Mouse (Mus musculus): Measurements from ENCODE around the gene Chn2. TPM values are rescaled to one million over a fixed set of nuclear protein-coding genes. Genes with fewer than 3 reads are reported as not detected.
A peak's percentile ranks its signal among the peaks of the same experiment; 100 is the strongest.

Gene Chn2
- polyA plus RNA-seq, 1 experiment from 2014 or later = 5.4 TPM

GRCm38 (mm10) chr6:54297231-54297630, 257.9 kb downstream of the Chn2 start:
- 60% methylated on average over 2 of the region's 2 CpGs for WGBS
- Histone ChIP-seq H3K4me1 (replicated peaks) (no peaks in the 10 kb centered on the region), H3K36me3 (no peaks in the 10 kb centered on the region), H3K9me3 (replicated peaks) (no peaks in the 10 kb centered on the region), H3K27me3 (no peaks in the 10 kb centered on the region), H3K4me3 (no peak overlapping the region), H3K27ac (no peak overlapping the region; the same call in 1 of the 2 replicates), H3K9ac (no peak overlapping the region), H3K4me2 (no peak overlapping the region)
- ATAC-seq (replicated peaks; ENCODE audit: insufficient number of reproducible peaks, insufficient read depth, low FRiP score, low read depth) = no peak

- ATAC-seq (replicated peaks; ENCODE audit: insufficient number of reproducible peaks, insufficient read depth, low FRiP score, low read depth) = peak; percentile 91
- Histone ChIP-seq H3K4me1 (replicated peaks) (no peaks in the 10 kb centered on the region), H3K36me3 (no peaks in the 10 kb centered on the region), H3K27ac (peak overlapping the region; percentile 66), H3K4me3 (no peak overlapping the region), H3K9me3 (replicated peaks) (no peaks in the 10 kb centered on the region), H3K9ac (no peak overlapping the region), H3K27me3 (no peaks in the 10 kb centered on the region), H3K4me2 (no peak overlapping the region)
- WGBS = 67% methylated on average over 2 of the region's 2 CpGs
Observed at GRCm38 (mm10) chr6:54299417-54299816, 260.1 kb downstream of the Chn2 start.

GRCm38 (mm10) chr6:54305777-54306176, 266.4 kb downstream of the Chn2 start:
- Histone ChIP-seq H3K27ac (no peak overlapping the region), H3K9ac (no peak overlapping the region), H3K27me3 (no peaks in the 10 kb centered on the region), H3K4me2 (no peak overlapping the region), H3K4me1 (replicated peaks) (no peaks in the 10 kb centered on the region), H3K9me3 (replicated peaks) (no peaks in the 10 kb centered on the region), H3K36me3 (no peaks in the 10 kb centered on the region), H3K4me3 (no peak overlapping the region)
- 70% methylated on average over 1 of the region's 1 CpGs for WGBS
- ATAC-seq (replicated peaks; ENCODE audit: insufficient number of reproducible peaks, insufficient read depth, low FRiP score, low read depth) = no peak

- Histone ChIP-seq H3K4me3 (no peak overlapping the region), H3K27me3 (no peaks in the 10 kb centered on the region), H3K36me3 (no peaks in the 10 kb centered on the region), H3K4me1 (replicated peaks) (no peaks in the 10 kb centered on the region), H3K27ac (no peak overlapping the region), H3K9me3 (replicated peaks) (no peaks in the 10 kb centered on the region), H3K9ac (no peak overlapping the region), H3K4me2 (no peak overlapping the region)
- 67% methylated on average over 2 of the region's 2 CpGs for WGBS
- no peak for ATAC-seq (replicated peaks; ENCODE audit: insufficient number of reproducible peaks, insufficient read depth, low FRiP score, low read depth)
Observed at GRCm38 (mm10) chr6:54313071-54313470, 273.7 kb downstream of the Chn2 start.

- Histone ChIP-seq H3K9ac (no peak overlapping the region), H3K27me3 (no peaks in the 10 kb centered on the region), H3K4me3 (no peak overlapping the region), H3K4me1 (replicated peaks) (no peaks in the 10 kb centered on the region), H3K36me3 (no peaks in the 10 kb centered on the region), H3K27ac (no peak overlapping the region), H3K4me2 (no peak overlapping the region), H3K9me3 (replicated peaks) (no peaks in the 10 kb centered on the region)
- WGBS = 82% methylated on average over 9 of the region's 9 CpGs
- ATAC-seq (replicated peaks; ENCODE audit: insufficient number of reproducible peaks, insufficient read depth, low FRiP score, low read depth) = no peak
Observed at GRCm38 (mm10) chr6:54318618-54319017, 279.3 kb downstream of the Chn2 start.

- H3K9me3 ChIP-seq (replicated peaks) = no peaks in the 10 kb centered on the region
- H3K4me1 ChIP-seq (replicated peaks) = no peaks in the 10 kb centered on the region
- 77% methylated on average over 3 of the region's 3 CpGs for WGBS
- H3K27me3 ChIP-seq = 0 out of 2 replicates have a peak, but pooled peaks cover 4% of the 10 kb centered on the region
- no peaks in the 10 kb centered on the region for H3K36me3 ChIP-seq
- ATAC-seq (replicated peaks; ENCODE audit: insufficient number of reproducible peaks, insufficient read depth, low FRiP score, low read depth) = no peak
- no peak overlapping the region for H3K4me2 ChIP-seq
- H3K27ac ChIP-seq = no peak overlapping the region
- H3K4me3 ChIP-seq = no peak overlapping the region
- no peak overlapping the region for H3K9ac ChIP-seq
Observed at GRCm38 (mm10) chr6:54319198-54319597, 279.8 kb downstream of the Chn2 start.

- no peak for ATAC-seq (replicated peaks; ENCODE audit: insufficient number of reproducible peaks, insufficient read depth, low FRiP score, low read depth)
- peaks cover 12% of the 10 kb centered on the region for H3K27me3 ChIP-seq
- H3K9me3 ChIP-seq (replicated peaks) = no peaks in the 10 kb centered on the region
- no peaks in the 10 kb centered on the region for H3K36me3 ChIP-seq
- WGBS = 80% methylated on average over 1 of the region's 1 CpGs
- no peak overlapping the region for H3K4me2 ChIP-seq
- no peak overlapping the region for H3K9ac ChIP-seq
- no peaks in the 10 kb centered on the region for H3K4me1 ChIP-seq (replicated peaks)
- no peak overlapping the region for H3K4me3 ChIP-seq
- H3K27ac ChIP-seq = no peak overlapping the region
Observed at GRCm38 (mm10) chr6:54320236-54320635, 280.9 kb downstream of the Chn2 start.

GRCm38 (mm10) chr6:54325246-54325885, 286.0 kb downstream of the Chn2 start, which contains the start of gene Prr15:
Gene Prr15 (plus strand): TSS chr6:54325835.
- WGBS = 43% methylated on average over 3 of the region's 3 CpGs
- Histone ChIP-seq H3K27me3 (peaks cover 25% of the 10 kb centered on the region), H3K9me3 (replicated peaks) (no peaks in the 10 kb centered on the region), H3K4me2 (peak within 1 kb of the TSS; percentile 98), H3K36me3 (no peaks in the 10 kb centered on the region), H3K4me3 (peak within 1 kb of the TSS; percentile 62), H3K9ac (peak within 1 kb of the TSS; percentile 60), H3K27ac (peak within 1 kb of the TSS; percentile 66), H3K4me1 (replicated peaks) (peaks cover 10% of the 10 kb centered on the region)
- no peak for ATAC-seq (replicated peaks; ENCODE audit: insufficient number of reproducible peaks, insufficient read depth, low FRiP score, low read depth)

- peak overlapping the region; percentile 98 for H3K4me2 ChIP-seq
- H3K27ac ChIP-seq = peak overlapping the region; percentile 66
- peak overlapping the region; percentile 60 for H3K9ac ChIP-seq
- H3K9me3 ChIP-seq (replicated peaks) = no peaks in the 10 kb centered on the region
- peak; percentile 82 for ATAC-seq (replicated peaks; ENCODE audit: insufficient number of reproducible peaks, insufficient read depth, low FRiP score, low read depth)
- H3K36me3 ChIP-seq = no peaks in the 10 kb centered on the region
- peaks cover 10% of the 10 kb centered on the region for H3K4me1 ChIP-seq (replicated peaks)
- H3K4me3 ChIP-seq = peak overlapping the region; percentile 62
- H3K27me3 ChIP-seq = peaks cover 25% of the 10 kb centered on the region
- WGBS = under 1% methylated on average over 53 of the region's 53 CpGs
Observed at GRCm38 (mm10) chr6:54326671-54327625, 287.6 kb downstream of the Chn2 start.

- WGBS = under 1% methylated on average over 28 of the region's 28 CpGs
- ATAC-seq (replicated peaks; ENCODE audit: insufficient number of reproducible peaks, insufficient read depth, low FRiP score, low read depth) = peak; percentile 52
- H3K36me3 ChIP-seq = no peaks in the 10 kb centered on the region
Observed at GRCm38 (mm10) chr6:54327626-54328003, 288.3 kb downstream of the Chn2 start.

GRCm38 (mm10) chr6:54328783-54329182, 289.4 kb downstream of the Chn2 start:
- H3K27ac ChIP-seq = peak overlapping the region; percentile 66
- no peaks in the 10 kb centered on the region for H3K36me3 ChIP-seq
- H3K9ac ChIP-seq = 0 out of 2 replicates have a peak overlapping the region, but pooled peaks have one; percentile 60
- H3K4me2 ChIP-seq = peak overlapping the region; percentile 98
- ATAC-seq (replicated peaks; ENCODE audit: insufficient number of reproducible peaks, insufficient read depth, low FRiP score, low read depth) = no peak
- H3K4me3 ChIP-seq = peak overlapping the region; percentile 62
- H3K4me1 ChIP-seq (replicated peaks) = peaks cover 10% of the 10 kb centered on the region
- no peaks in the 10 kb centered on the region for H3K9me3 ChIP-seq (replicated peaks)
- WGBS = 88% methylated on average over 5 of the region's 5 CpGs
- peaks cover 25% of the 10 kb centered on the region for H3K27me3 ChIP-seq

More at GRCm38 (mm10) chr6:54327626-54328003, 288.3 kb downstream of the Chn2 start:
- peaks cover 25% of the 10 kb centered on the region for H3K27me3 ChIP-seq
- peak overlapping the region; percentile 60 for H3K9ac ChIP-seq
- H3K4me3 ChIP-seq = peak overlapping the region; percentile 62
- H3K4me2 ChIP-seq = peak overlapping the region; percentile 98
- H3K27ac ChIP-seq = peak overlapping the region; percentile 66
- no peaks in the 10 kb centered on the region for H3K9me3 ChIP-seq (replicated peaks)
- peaks cover 10% of the 10 kb centered on the region for H3K4me1 ChIP-seq (replicated peaks)
